Mouse (Mus musculus): Measurements from ENCODE around the gene Ankrd13b. TPM values are rescaled to one million over a fixed set of nuclear protein-coding genes. Genes with fewer than 3 reads are reported as not detected.

The Ankrd13b gene
- total and polyA plus RNA-seq, 3 experiments, result 9.2 to 19.4 (median 10.6) TPM

DNA sequence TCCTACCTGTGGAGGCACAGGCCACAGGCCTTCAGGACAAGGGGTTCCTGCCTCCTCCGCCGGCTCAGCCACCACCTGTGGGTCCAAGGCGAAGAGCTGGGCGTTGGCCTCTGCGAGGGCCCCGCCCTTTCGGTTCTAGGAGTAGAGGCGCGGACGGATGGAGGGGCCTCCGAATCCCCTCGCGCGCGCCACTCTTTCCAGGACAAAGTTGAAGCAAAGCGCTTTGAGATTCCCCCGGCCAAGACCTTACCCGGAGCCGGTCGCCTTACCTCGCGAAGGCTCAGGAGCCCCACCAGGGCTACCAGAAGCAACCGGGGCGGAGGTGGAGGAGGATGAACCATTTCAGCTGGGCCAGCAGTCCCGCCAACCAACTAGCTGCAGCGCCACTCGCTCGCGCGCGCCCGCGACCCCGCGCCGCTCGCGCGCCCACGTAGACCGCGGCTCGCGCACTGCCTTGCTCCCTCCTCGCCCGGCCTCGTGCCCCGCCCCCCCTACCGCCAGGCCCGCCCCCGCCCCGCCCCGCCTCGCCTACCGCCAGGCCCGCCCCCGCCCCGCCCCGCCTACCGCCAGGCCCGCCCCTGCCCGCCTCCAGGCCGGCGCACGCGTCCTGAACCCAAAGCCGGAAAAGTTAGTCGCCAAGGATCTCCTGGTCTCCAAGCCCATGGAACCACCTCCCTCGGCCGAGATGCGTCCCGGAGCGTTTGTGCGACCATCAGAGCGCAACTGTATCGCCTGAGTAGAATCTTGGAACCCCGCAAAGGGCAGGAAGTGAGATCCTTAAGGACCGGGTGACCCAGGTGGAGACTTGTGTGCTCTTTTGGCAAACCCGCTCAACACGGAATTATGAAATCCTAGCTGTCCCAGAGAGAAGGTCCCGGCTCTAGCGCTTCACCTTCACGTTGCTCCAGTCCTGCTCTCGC, 23.7 kb upstream of the Ankrd13b start:
- Histone ChIP-seq H3K27me3 (ENCODE audit: control insufficient read depth, insufficient read depth, low read length) (no peaks in the 10 kb centered on the region), H3K4me3 (peak overlapping the region; percentile 94), H3K79me2 (replicated peaks; ENCODE audit: control insufficient read depth, insufficient read depth, low read length) (no peaks in the 10 kb centered on the region), H3K27ac (peak overlapping the region; percentile 89), H3K36me3 (ENCODE audit: control insufficient read depth, insufficient read depth, low read length) (no peaks in the 10 kb centered on the region), H3K4me1 (ENCODE audit: control insufficient read depth, insufficient read depth, low read length) (peaks cover 11% of the 10 kb centered on the region), H3K9ac (ENCODE audit: low read depth, low read length) (peak overlapping the region; percentile 81)
- TF ChIP-seq POLR2A (IDR thresholded peaks at IDR 0.05; ENCODE audit: insufficient read depth, low read depth, low read length) (peak; percentile 96), CTCF (IDR thresholded peaks at IDR 0.05) (peak; percentile 30), EP300 (IDR thresholded peaks at IDR 0.05; ENCODE audit: insufficient read depth, low read depth, low read length) (no peak)
- peak; percentile 91 to 93 for DNase-seq
- intact Hi-C loops (cut with DNase I), result loop anchor here (1.0 to 5.0 kb wide), 2 partner anchors 22 to 174 kb away; partner anchors contain the start of gene Nufip2
- under 1% methylated on average over 67 of the region's 84 CpGs for WGBS

DNA sequence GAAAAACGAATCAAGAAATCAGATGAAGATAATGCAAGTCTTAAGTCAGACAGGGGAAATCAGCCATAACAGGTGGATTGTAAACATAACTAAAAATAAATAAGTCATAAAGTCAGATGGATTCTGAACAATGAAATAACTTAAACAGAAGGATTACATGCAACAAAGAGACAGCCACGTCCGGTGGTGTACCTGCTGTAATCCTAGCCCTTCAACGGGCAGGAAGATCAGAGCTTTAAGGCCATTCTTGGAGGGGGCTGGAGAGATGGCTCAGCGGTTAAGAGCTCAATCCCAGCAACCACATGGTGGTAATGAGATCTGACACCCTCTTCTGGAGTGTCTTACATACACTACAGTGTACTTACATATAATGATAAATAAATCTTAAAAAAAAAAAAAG, 21.9 kb upstream of the Ankrd13b start:
- Histone ChIP-seq H3K4me1 (ENCODE audit: control insufficient read depth, insufficient read depth, low read length) (peaks cover 13% of the 10 kb centered on the region), H3K9ac (ENCODE audit: low read depth, low read length) (no peak overlapping the region), H3K27me3 (ENCODE audit: control insufficient read depth, insufficient read depth, low read length) (no peaks in the 10 kb centered on the region), H3K27ac (no peak overlapping the region), H3K4me3 (no peak overlapping the region), H3K79me2 (replicated peaks; ENCODE audit: control insufficient read depth, insufficient read depth, low read length) (no peaks in the 10 kb centered on the region), H3K36me3 (ENCODE audit: control insufficient read depth, insufficient read depth, low read length) (no peaks in the 10 kb centered on the region)
- TF ChIP-seq EP300 (IDR thresholded peaks at IDR 0.05; ENCODE audit: insufficient read depth, low read depth, low read length), result no peak
- TF ChIP-seq CTCF (IDR thresholded peaks at IDR 0.05), result no peak
- no peak for TF ChIP-seq POLR2A (IDR thresholded peaks at IDR 0.05; ENCODE audit: insufficient read depth, low read depth, low read length)
- WGBS, result 75% methylated on average over 5 of the region's 5 CpGs
- no peak for DNase-seq
- intact Hi-C loops (cut with DNase I), result loop anchor here (5.0 kb wide), 1 partner anchor 176 kb away; the partner anchor contains the start of gene Nufip2

DNA sequence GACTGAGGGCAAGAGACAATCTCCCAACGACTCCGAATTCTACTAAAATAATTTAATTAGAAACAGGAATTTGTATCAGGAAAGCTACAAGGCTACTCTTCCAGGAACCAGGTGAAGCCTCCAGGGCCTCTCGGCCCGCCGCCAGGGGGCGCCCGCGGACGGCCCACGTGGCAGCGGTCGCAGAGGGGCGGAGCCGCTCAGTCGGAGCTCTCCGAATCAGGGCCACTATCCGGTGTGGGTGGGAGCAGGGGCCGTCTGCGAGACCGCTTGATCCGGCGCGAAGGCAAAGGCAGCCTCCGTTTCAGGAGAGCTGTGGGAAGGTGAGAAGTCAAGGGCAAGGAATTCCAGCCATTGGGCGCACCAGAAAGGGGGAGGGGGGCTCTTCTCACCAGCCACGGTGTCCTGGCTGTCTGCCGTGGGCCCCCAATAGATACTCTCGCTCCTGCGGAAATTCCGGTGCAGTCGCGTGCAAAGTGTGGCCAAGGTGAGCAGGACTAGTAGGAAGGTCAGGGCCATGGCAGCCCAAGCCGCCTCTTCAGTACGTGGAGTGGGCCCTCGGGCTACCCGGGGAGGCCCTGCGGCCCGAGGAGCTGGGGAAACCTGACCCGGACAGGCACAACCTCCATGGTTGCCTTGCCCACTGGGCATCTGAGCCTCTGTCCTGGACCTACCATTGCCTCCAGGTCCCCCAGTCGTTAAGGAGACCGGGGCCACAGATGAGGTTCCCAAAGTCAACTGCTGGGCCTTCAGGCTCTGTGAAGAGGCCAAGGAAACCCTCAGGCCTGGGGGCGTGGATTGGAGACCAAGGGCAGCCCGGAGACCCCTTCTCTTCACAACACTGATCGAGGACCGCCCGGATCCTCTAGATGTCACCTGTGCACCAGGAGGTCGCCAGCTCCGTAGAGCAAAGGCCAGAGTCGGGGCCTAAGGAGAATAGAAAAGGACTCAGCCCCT, 18.9 kb upstream of the Ankrd13b start:
- no peaks in the 10 kb centered on the region for H3K79me2 ChIP-seq (replicated peaks; ENCODE audit: control insufficient read depth, insufficient read depth, low read length)
- intact Hi-C loops (cut with DNase I), result loop anchor here (5.0 kb wide), 1 partner anchor 119 kb away; no protein-coding TSS in a partner anchor
- peak overlapping the region; percentile 49 for H3K4me3 ChIP-seq
- H3K27me3 ChIP-seq (ENCODE audit: control insufficient read depth, insufficient read depth, low read length), result no peaks in the 10 kb centered on the region
- H3K36me3 ChIP-seq (ENCODE audit: control insufficient read depth, insufficient read depth, low read length), result no peaks in the 10 kb centered on the region
- peaks cover 8% of the 10 kb centered on the region for H3K4me1 ChIP-seq (ENCODE audit: control insufficient read depth, insufficient read depth, low read length)
- TF ChIP-seq POLR2A (IDR thresholded peaks at IDR 0.05; ENCODE audit: insufficient read depth, low read depth, low read length), result peak; percentile 58
- TF ChIP-seq EP300 (IDR thresholded peaks at IDR 0.05; ENCODE audit: insufficient read depth, low read depth, low read length), result peak; percentile 50; the same call in 1 of the 2 replicates
- peak; percentile 98; the same call in 1 of the 2 replicates for TF ChIP-seq CTCF (IDR thresholded peaks at IDR 0.05)
- H3K27ac ChIP-seq, result peak overlapping the region; percentile 75
- 22% methylated on average over 49 of the region's 49 CpGs for WGBS
- H3K9ac ChIP-seq (ENCODE audit: low read depth, low read length), result peak overlapping the region; percentile 73
- DNase-seq, result peak; percentile 88 to 91

DNA sequence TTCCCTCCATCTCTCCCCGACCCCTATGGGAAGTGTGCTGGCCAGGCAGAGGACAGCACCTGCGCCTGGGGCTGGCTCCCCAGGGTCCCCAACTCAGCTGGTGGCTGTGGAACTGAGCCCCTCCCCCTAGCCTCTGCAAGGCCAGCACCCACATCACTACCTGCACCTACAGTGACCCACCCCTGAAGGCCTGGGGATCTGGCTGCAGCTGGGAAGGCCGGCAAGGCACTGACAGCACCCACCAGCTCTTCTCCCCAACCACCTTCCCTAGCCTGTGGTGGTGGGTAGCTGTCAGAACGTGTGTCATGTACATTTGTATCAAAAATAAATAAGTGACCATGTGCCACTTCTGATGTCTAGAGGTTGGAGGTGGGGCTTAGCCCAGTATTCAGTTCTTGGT, 17.9 kb upstream of the Ankrd13b start:
- Histone ChIP-seq H3K4me1 (ENCODE audit: control insufficient read depth, insufficient read depth, low read length) (peaks cover 11% of the 10 kb centered on the region), H3K27ac (no peak overlapping the region), H3K79me2 (replicated peaks; ENCODE audit: control insufficient read depth, insufficient read depth, low read length) (no peaks in the 10 kb centered on the region), H3K27me3 (ENCODE audit: control insufficient read depth, insufficient read depth, low read length) (no peaks in the 10 kb centered on the region), H3K4me3 (no peak overlapping the region), H3K36me3 (ENCODE audit: control insufficient read depth, insufficient read depth, low read length) (no peaks in the 10 kb centered on the region), H3K9ac (ENCODE audit: low read depth, low read length) (no peak overlapping the region)
- no peak for TF ChIP-seq POLR2A (IDR thresholded peaks at IDR 0.05; ENCODE audit: insufficient read depth, low read depth, low read length)
- TF ChIP-seq CTCF (IDR thresholded peaks at IDR 0.05), result no peak
- no peak for TF ChIP-seq EP300 (IDR thresholded peaks at IDR 0.05; ENCODE audit: insufficient read depth, low read depth, low read length)
- peak in 1 of 2 experiments; percentile 24 for DNase-seq
- WGBS, result 71% methylated on average over 4 of the region's 4 CpGs
- intact Hi-C loops (cut with DNase I), result loop anchor here (5.0 kb wide), 1 partner anchor 120 kb away; no protein-coding TSS in a partner anchor

DNA sequence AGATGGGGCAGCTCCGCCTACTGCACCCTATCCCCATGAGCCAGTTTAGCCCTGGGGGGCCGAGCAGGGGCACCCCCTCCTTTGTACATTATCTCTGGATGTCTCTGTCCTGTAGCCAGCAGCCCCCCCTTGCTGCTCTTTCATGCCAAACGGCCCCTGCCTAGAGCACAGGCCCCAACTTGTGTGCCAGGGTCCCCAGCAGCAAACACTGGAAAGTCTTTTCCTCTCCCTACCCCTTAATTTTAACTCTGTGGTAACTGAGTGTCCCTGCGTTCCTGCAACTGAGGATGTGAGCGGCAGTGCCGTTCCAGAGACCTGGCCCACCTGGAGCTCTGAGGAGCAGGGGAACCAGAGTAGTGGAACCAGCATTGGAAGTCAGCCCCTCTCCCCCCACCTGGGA, 17.5 kb upstream of the Ankrd13b start:
- Histone ChIP-seq H3K9ac (ENCODE audit: low read depth, low read length) (no peak overlapping the region), H3K27ac (no peak overlapping the region), H3K4me1 (ENCODE audit: control insufficient read depth, insufficient read depth, low read length) (peaks cover 11% of the 10 kb centered on the region), H3K27me3 (ENCODE audit: control insufficient read depth, insufficient read depth, low read length) (no peaks in the 10 kb centered on the region), H3K79me2 (replicated peaks; ENCODE audit: control insufficient read depth, insufficient read depth, low read length) (no peaks in the 10 kb centered on the region), H3K36me3 (ENCODE audit: control insufficient read depth, insufficient read depth, low read length) (no peaks in the 10 kb centered on the region), H3K4me3 (no peak overlapping the region)
- WGBS, result 89% methylated on average over 6 of the region's 6 CpGs
- intact Hi-C loops (cut with DNase I), result loop anchor here (5.0 kb wide), 1 partner anchor 120 kb away; no protein-coding TSS in a partner anchor
- TF ChIP-seq CTCF (IDR thresholded peaks at IDR 0.05) (no peak), EP300 (IDR thresholded peaks at IDR 0.05; ENCODE audit: insufficient read depth, low read depth, low read length) (no peak)
- DNase-seq, result no peak
